Mouse (Mus musculus) layer of hippocampus, adult 11-12 months (tissue): ENCODE measurements at regions not wholly inside any gene's neighbourhood (a gene's known extent, or its start where the extent isn't known, plus 50 kb on each side); places are given as distances from the start of the nearest gene placed in this dataset.

Experiments used
- DNase-seq: peaks from one replicate; pipeline ENCODE4 v3.0.0; 2022; ENCODE audit warnings: low spot score

GRCm38 (mm10) chr17:62546286-62546685, 334.8 kb downstream of the Efna5 start:
- no peak for DNase-seq

- peak; percentile 12 for DNase-seq
Measured at GRCm38 (mm10) chr17:62545330-62545729, 335.8 kb downstream of the Efna5 start.

GRCm38 (mm10) chr17:62543056-62543975, 337.8 kb downstream of the Efna5 start:
- no peak for DNase-seq

- peak; percentile 39 for DNase-seq
Measured at GRCm38 (mm10) chr17:62529911-62530310, 351.2 kb downstream of the Efna5 start.

GRCm38 (mm10) chr17:62527556-62527955, 353.6 kb downstream of the Efna5 start:
- DNase-seq, result no peak

- no peak for DNase-seq
Measured at GRCm38 (mm10) chr17:62513635-62514034, 367.5 kb downstream of the Efna5 start.

GRCm38 (mm10) chr17:62510184-62510583, 370.9 kb downstream of the Efna5 start:
- no peak for DNase-seq

- DNase-seq, result no peak
Measured at GRCm38 (mm10) chr17:62507766-62508485, 373.2 kb downstream of the Efna5 start.

- DNase-seq, result no peak
Measured at GRCm38 (mm10) chr17:62504691-62505090, 376.4 kb downstream of the Efna5 start.

GRCm38 (mm10) chr17:62470739-62471138, 410.4 kb downstream of the Efna5 start:
- DNase-seq, result peak; percentile 21

- DNase-seq, result no peak
Measured at GRCm38 (mm10) chr17:62469367-62469766, 411.8 kb downstream of the Efna5 start.

- no peak for DNase-seq
Measured at GRCm38 (mm10) chr17:62468859-62469258, 412.3 kb downstream of the Efna5 start.

- no peak for DNase-seq
Measured at GRCm38 (mm10) chr17:62467072-62467471, 414.0 kb downstream of the Efna5 start.

- no peak for DNase-seq
Measured at GRCm38 (mm10) chr17:62464994-62465393, 416.1 kb downstream of the Efna5 start.

- no peak for DNase-seq
Measured at GRCm38 (mm10) chr17:62464228-62464627, 416.9 kb downstream of the Efna5 start.

- DNase-seq, result no peak
Measured at GRCm38 (mm10) chr17:62461304-62462245, 419.5 kb downstream of the Efna5 start.

GRCm38 (mm10) chr17:62458964-62459363, 422.2 kb downstream of the Efna5 start:
- DNase-seq, result peak; percentile 54

GRCm38 (mm10) chr17:62438045-62438444, 443.1 kb downstream of the Efna5 start:
- no peak for DNase-seq

- no peak for DNase-seq
Measured at GRCm38 (mm10) chr17:62436044-62436443, 445.1 kb downstream of the Efna5 start.

GRCm38 (mm10) chr17:62423476-62424385, 457.4 kb downstream of the Efna5 start:
- no peak for DNase-seq

GRCm38 (mm10) chr17:62417584-62417983, 463.5 kb downstream of the Efna5 start:
- no peak for DNase-seq
